Mouse (Mus musculus) T-helper 2 cell (primary cell): Measurements from ENCODE around the gene Olfr165.
"Not testable (repeated sequence)": the region's sequence is repeated elsewhere in the genome, so short reads cannot be mapped to it uniquely, and the experiment has no call there.

Experiments used
- in situ Hi-C: fragments of 300-600 bp; cut with MboI, MseI; formaldehyde crosslinking; loops from one replicate; pipeline ENCODE4 v1.15.1; 2025; ENCODE audit warnings: high pct_unique_total_duplicates

Gene Olfr165

DNA sequence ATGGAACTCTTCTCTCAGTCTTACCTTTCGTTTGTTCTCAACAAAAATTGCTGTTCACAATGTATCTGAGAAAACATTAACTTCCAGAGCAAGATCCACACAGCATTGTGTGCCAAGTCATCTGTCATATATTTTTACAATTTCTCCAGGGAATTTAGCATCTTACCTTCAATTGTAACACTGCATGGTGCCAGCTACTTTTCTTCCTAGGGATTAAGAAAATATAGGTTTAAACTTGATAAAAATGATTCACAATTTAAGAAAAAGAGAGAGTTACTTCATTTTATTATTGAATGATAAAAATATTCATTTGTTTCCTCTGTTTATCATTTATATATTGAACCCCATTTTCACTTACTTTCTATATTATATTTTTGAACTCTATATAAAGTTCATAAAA, at the start of gene Olfr165:
Gene Olfr165 (minus strand): TSS at position 101 of the 400 bp plus-strand sequence.
- in situ Hi-C loops: no loop called here

- in situ Hi-C loops: no loop called here
Measured at GRCm38 (mm10) chr16:19464365-19464764, 41.4 kb upstream of the Olfr165 start.

DNA sequence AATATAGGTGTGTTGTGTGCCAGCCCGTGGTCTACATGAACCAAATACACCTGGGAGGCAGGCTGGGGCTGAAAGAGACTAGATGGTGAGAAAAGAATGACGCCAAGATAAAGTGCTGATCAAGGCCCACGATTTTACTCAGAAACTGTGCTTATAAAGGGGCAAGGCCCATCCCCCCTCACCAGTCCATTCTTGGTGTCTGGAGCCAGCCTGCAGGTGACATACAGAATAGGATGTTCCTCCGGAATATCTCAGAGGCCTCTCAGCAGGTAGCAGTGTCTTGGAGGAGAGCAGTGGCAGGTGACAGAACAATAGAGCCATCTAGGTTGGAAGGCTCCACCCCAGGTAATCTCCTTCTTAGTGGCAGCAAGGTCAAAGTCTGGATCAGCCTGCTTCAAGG, 35.8 kb upstream of the Olfr165 start:
- in situ Hi-C loops: not testable (repeated sequence)

DNA sequence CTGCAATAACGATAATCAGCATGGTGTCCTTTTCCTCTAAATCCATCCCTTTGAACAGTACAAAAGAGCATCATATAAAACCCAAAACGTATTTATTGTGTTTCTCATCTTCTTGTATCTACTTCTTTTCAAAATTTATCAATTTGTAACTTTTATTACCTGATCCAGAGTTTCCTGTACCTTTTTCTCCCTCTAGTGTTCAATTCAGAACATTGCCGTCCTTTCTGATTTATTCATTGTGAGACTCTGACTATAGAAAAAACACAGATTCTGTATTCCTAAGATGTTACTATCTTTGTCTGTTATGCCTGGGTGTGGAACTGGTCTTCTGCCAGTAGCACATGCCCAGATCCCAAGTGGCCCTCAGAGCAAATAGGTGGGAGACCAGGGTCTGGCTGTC, 35.0 kb downstream of the Olfr165 start:
- in situ Hi-C loops: no loop called here
